8 mouse cellular contexts compared by ENCODE assay signal in the genomic region with DNA sequence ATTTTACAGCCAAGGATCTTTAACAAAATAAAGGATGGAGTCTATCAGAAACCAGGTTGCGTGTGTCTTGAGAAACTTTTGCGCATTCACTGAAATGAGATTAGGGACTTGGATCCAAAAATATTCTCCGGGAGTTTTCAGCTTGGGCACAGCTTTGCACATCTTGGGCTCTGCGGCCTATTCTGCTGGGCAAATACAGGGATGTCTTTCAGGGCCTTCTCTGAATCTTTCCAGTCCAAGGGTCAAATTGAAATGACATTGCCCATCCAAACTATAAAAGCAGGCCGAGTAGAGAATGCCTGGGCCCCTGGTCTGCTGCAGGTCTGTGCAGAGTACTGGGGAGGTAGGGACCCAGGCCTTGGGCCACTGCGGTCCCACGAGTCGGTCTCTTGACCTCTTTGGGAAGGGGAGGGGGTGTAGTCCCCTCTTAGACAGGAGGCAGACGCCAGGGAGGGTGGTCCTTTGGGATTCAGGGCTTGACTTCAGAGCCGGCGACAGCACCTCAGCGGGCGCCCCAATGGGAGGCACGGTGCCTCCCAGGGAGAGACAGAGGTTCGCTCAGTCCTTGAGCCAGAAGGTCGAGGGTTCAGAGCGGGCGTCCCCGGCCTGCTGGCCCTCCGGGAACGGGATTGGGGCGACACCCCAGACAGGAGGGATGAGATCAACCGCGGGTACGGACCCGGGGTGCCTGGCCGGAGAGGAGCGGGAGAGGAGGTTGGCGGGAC. TPM values are rescaled to one million over a fixed set of nuclear protein-coding genes. Genes with fewer than 3 reads are reported as not detected.
A peak's percentile ranks its signal among the peaks of the same experiment; 100 is the strongest.
DNase-seq lines count a peak whose midpoint lies in the region.

A gene (plus strand): TSS at position 388 of the 725 bp plus-strand sequence.

- H3K27me3 ChIP-seq in embryonic facial prominence, embryonic 10.5 days (replicated peaks; ENCODE audit: low read depth, poor library complexity, severe bottlenecking) = no peaks in the 10 kb centered on the region
- no peaks in the 10 kb centered on the region for H3K27me3 ChIP-seq in megakaryocyte, embryonic 14.5 days (replicated peaks)

- H3K4me1 ChIP-seq in embryonic facial prominence, embryonic 10.5 days = peaks cover 42% of the 10 kb centered on the region
- H3K4me1 ChIP-seq in megakaryocyte, embryonic 14.5 days = peaks cover 52% of the 10 kb centered on the region

- H3K9me3 ChIP-seq in embryonic facial prominence, embryonic 10.5 days = no peaks in the 10 kb centered on the region
- H3K9me3 ChIP-seq in megakaryocyte, embryonic 14.5 days = no peaks in the 10 kb centered on the region

- H3K4me3 ChIP-seq in embryonic facial prominence, embryonic 10.5 days = peak within 1 kb of the TSS; percentile 98
- H3K4me3 ChIP-seq in megakaryocyte, embryonic 14.5 days (replicated peaks) = peak within 1 kb of the TSS; percentile 100

- no peaks in the 10 kb centered on the region for H3K36me3 ChIP-seq in embryonic facial prominence, embryonic 10.5 days (replicated peaks)
- no peaks in the 10 kb centered on the region for H3K36me3 ChIP-seq in megakaryocyte, embryonic 14.5 days (replicated peaks; ENCODE audit: low read length)

- peak within 1 kb of the TSS; percentile 98 for H3K27ac ChIP-seq in embryonic facial prominence, embryonic 10.5 days (replicated peaks)

- WGBS in embryonic facial prominence, embryonic 10.5 days = 6% methylated on average over 29 of the region's 29 CpGs

- DNase-seq in thymus, postnatal 0 days (ENCODE audit: low spot score) = no peak
- no peak for DNase-seq in thymus, postnatal 36 days
- no peak for DNase-seq in embryonic facial prominence, embryonic 10.5 days (ENCODE audit: low spot score)
- DNase-seq in heart, adult 8-10 months (ENCODE audit: low spot score) = no peak
- DNase-seq in layer of hippocampus, adult 8-10 months (ENCODE audit: low spot score in 2 of 2) = peak; percentile 17 to 23
- no peak for DNase-seq in testis, postnatal 14 days (ENCODE audit: low spot score)
- DNase-seq in thymus, postnatal 10 days (ENCODE audit: low spot score in 2 of 2) = no peak

RNA-seq across cellular contexts. Expression of the gene that starts here (rescaled TPM):
- 240 and 282 TPM in 2 replicates for polyA plus RNA-seq in thymus, postnatal 0 days (2015; fragmentation: Nextera tagmentation; extraction: Ambion mirVana)
- 142 and 160 TPM in 2 replicates for polyA plus RNA-seq in embryonic facial prominence, embryonic 10.5 days (2016; fragmentation: Nextera tagmentation; extraction: Ambion mirVana)
- 10 to 100 TPM; 41.4 to 47.8 (median 42.8) TPM for total RNA-seq in heart, adult 8-10 months (2022)
- 100 to 1,000 TPM; 127 to 141 (median 133) TPM for total RNA-seq in layer of hippocampus, adult 8-10 months (2022)
- polyA plus RNA-seq in megakaryocyte, embryonic 14.5 days (2012; ENCODE audit: insufficient read depth, low replicate concordance) = 15.0 TPM in 2 replicates

Comparison
In these comparisons a context has a peak if more than half of its experiments do, and no peak if none do; other contexts are left out.
1. DNase-seq: peak in layer of hippocampus, adult 8-10 months (2 of 2); none in thymus, postnatal 0 days (single experiment), thymus, postnatal 36 days (0 of 2), embryonic facial prominence, embryonic 10.5 days (single experiment), heart, adult 8-10 months (single experiment), testis, postnatal 14 days (single experiment) and thymus, postnatal 10 days (0 of 2).